Mouse (Mus musculus) left cerebral cortex, adult 11 months (tissue): ENCODE measurements around the gene Hspa8.
A peak's percentile ranks its signal among the peaks of the same experiment; 100 is the strongest.
"Not testable (repeated sequence)": the region's sequence is repeated elsewhere in the genome, so short reads cannot be mapped to it uniquely, and the experiment has no call there.

Experiments
- DNase-seq: peaks from one replicate; pipeline ENCODE4 v3.0.0; 2022; ENCODE audit warnings: low spot score

The Hspa8 gene

GRCm38 (mm10) chr9:40800675-40801612, at the start of gene Hspa8:
Gene Hspa8 (plus strand): TSS chr9:40800984.
- peak; percentile 100 for DNase-seq

DNA sequence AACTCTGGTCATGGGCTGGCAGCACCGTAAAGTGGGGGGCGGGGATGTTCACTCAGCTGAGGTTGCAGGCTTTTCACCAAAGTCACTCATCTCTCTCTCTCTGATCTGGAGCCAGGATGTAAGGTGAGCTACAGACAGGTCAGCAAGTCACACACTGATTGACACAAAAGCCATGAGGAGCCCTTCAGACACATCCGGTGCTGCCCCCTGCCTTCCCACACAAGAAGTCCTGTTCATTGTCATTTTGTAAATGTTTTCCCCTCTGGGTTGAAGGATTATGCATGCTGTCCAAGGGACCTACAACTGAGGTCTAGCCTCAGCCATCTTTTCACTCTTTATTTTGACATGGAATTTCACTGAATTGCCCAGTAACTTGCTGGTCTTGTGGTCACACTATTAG, 49.0 kb upstream of the Hspa8 start:
- DNase-seq, result no peak

GRCm38 (mm10) chr9:40756401-40756800, 44.4 kb upstream of the Hspa8 start:
- DNase-seq, result no peak

DNA sequence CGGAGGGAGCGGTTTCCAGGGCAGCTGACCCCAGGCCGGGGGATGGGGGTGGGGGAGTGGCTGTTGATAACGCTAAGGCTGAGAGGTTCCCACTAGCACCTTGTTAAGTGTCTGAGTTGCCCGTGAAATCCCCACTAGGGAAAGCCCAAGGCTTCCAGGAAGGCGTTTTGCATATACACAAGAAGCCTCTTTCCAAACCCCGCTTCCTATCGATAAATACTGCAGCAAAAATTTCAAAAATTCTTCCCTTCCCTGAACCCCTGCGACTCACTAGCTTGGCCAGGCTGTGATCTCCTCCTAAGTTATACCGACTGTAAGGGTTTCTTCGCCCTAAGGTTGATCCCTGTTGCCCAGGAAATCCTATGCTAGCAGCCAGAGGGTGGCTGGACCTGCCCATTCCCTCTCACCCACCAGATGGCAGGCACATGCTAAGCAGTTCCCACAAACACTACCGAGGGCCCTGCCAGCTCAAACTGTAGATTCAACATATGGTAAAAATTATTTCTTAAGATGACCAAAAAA, 43.6 kb upstream of the Hspa8 start:
- DNase-seq, result no peak

GRCm38 (mm10) chr9:40757685-40758270, 43.0 kb upstream of the Hspa8 start:
- peak; percentile 84 for DNase-seq

- no peak for DNase-seq
Observed at GRCm38 (mm10) chr9:40762354-40762753, 38.4 kb upstream of the Hspa8 start.

- DNase-seq, result no peak
Observed at GRCm38 (mm10) chr9:40764887-40765580, 35.8 kb upstream of the Hspa8 start.

DNA sequence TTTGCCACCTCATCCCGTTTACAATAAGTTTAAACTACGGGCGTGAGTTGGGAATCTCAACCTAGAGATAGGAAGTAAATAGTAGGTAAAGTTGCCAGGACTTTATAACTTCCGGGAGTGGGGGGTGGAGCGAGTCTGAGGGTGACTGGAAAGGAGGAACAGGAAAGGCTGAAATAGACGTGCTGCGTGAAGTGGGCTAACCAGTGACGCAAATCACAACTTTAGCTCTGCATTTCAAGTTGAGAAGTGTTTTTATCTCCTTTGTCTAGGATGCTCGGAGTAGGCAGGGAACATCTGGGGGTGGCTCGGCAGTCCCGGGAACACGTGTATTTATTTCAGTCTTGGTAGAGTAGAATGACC, 35.2 kb upstream of the Hspa8 start:
- DNase-seq, result peak; percentile 64

DNA sequence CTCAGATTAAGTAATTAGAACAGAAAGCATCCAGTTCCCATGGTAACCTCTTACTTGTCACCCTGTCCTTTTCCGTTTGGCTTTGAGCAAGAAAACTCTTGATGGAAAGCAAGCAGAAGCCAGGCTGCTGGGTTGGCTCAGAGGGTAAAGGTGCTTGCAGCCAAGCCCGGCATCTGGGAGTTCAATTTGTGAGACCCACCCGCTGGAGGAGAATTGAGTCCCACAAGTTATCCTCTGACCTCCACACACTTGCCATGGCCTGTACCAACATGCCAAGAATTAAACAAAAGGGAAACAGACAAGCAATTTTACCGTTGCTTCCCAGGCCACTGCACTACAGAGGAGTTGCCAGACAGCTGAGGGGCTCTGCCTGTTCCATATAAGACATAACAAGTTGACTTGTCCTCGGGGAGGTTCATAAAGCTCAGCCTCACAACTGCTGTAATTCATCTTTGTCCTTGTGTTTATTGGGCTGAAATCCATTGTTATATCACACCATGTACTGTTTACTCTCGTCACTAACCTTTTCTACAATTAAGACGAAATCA, 34.7 kb upstream of the Hspa8 start:
- no peak for DNase-seq

- DNase-seq, result no peak
Observed at GRCm38 (mm10) chr9:40767946-40768345, 32.8 kb upstream of the Hspa8 start.

GRCm38 (mm10) chr9:40772246-40772645, 28.5 kb upstream of the Hspa8 start:
- no peak for DNase-seq

GRCm38 (mm10) chr9:40773142-40773541, 27.6 kb upstream of the Hspa8 start:
- DNase-seq, result not testable (repeated sequence)

DNA sequence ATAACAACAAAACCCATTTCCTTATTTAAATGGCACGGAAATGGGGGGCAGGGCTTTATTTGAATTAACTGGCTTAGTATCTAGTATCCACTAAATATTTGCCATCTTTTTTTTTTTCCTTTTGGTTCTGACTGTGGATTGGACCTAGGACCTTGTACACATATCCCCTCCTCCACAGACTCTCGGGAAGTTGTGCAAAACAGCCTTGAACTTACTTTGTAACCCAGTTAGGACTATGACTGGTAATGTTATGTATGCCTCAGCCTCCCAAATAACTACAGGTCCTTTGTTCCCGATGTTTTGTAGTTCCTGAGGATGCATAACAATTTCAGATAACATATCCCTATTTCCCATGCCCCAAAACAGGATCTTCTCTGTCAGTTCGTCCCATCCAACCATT, 26.9 kb upstream of the Hspa8 start:
- DNase-seq, result no peak

DNA sequence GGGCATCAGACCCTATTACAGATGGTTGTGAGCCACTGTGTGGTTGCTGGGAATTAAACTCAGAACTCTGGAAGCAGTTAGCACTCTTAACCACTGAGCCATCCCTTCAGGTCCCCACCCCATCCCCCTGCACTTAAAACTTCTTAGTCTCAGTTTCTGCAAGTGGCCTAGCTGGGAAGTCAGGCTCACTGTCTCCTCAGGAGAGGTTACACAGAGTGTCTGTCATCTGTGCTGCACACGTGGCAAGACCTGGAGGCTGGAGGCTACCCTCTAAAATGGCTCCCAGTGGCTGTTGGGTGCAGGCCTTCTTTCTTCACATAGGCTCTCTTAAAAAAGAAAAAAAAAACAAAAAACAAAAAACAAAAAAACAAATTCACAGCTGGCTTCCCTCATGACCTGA, 24.7 kb upstream of the Hspa8 start:
- DNase-seq, result no peak

GRCm38 (mm10) chr9:40776459-40777248, 24.1 kb upstream of the Hspa8 start:
- DNase-seq, result no peak

DNA sequence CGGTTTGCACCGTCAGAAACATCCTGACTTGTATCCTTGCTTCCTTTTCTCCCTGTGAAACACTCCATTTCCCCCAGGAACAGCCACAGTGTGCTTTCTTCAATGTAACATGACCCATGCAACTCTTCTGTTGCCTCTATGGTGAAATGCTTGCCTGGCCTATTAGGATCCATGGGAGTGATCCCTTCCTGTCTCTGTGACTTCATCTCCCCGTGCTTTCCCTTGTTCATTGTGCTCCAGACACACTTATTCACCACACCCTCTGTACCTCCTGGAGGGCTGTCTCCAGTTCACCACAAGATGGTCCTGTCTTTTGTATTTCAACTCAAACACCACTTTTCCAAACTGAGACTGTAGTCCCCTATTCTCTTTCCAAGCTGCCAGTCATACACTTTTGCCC, 20.7 kb upstream of the Hspa8 start:
- DNase-seq, result no peak

DNA sequence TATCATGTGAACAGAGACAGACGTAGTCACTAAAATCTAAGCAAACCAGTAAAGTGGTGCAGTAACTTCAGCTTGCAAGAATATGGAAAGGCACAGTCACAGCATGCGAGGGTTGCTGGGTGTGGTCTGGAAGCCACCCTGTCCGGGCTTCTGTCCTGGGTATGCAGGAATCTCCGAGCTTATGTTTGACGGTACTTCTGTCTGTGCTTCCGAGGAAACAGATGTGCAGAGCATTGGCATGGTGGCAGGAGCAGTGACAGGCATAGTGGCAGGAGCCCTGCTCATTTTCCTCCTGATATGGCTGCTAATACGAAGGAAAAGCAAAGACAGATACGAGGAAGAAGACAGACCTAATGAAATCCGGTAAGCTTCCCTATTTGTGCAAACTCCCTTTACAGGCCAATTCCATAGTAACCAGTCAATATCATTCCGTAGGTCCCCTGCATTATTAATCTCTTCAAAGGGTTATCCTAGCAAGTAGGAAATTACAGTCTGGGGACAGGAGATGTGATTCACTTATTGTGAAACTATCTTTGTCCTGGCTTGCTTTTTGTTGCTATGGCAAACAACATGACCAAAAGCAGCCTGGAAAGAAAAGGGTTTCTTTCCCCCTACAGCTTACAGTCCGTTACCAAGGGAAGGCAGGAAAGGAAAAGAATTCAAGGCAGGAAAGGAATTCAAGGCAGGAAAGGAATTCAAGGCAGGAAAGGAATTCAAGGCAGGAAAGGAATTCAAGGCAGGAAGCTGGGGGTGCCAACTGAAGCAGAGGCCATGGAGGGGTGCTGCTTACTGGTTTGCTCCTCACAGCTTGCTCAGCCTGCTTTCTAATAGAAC, 19.7 kb upstream of the Hspa8 start:
- no peak for DNase-seq

GRCm38 (mm10) chr9:40781726-40782581, 18.8 kb upstream of the Hspa8 start:
- DNase-seq, result no peak

- DNase-seq, result no peak
Observed at GRCm38 (mm10) chr9:40783641-40784373, 17.0 kb upstream of the Hspa8 start.
